Mouse (Mus musculus) regulatory T cell (primary cell): Measurements from ENCODE around the gene Eid1.

Experiments used
- in situ Hi-C: fragments of 300-600 bp; cut with MboI, MseI; formaldehyde crosslinking; loops from one replicate; pipeline ENCODE4 v1.15.1; 2025; ENCODE audit warnings: high pct_unique_total_duplicates

Eid1 gene

DNA sequence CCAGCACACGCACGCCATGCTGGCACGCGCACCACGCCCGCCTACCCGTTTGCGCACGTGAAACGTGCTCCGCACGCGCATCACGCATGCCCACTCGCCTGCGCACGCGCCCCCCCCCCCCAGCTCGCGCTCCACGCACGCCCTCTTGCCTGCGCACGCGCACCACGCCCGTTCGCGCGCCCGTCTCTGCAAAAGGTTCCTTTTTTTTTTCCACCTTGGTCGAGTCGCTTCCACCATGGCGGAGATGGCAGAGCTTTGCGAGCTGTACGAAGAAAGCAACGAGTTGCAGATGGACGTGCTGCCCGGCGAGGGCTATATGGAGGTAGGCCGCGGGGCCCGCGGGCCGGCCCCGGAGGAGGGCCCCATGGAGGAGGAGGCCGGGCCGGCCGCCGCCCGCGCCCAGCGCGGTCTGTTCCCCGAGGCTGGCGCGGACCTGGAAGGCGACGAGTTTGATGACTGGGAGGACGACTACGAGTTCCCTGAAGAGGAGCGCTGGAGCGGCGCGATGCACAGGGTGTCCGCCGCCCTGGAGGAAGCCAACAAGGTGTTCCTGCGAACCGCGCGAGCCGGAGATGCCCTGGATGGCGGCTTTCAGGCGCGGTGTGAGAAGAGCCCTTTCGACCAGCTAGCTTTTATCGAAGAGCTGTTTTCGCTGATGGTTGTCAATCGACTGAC, at the start of gene Eid1:
TSS of gene Eid1 (plus strand) at position 139 of the 675 bp plus-strand sequence.
- in situ Hi-C loops = loop anchor here (25.0 kb wide), 1 partner anchor 164 kb away; no protein-coding TSS in a partner anchor

DNA sequence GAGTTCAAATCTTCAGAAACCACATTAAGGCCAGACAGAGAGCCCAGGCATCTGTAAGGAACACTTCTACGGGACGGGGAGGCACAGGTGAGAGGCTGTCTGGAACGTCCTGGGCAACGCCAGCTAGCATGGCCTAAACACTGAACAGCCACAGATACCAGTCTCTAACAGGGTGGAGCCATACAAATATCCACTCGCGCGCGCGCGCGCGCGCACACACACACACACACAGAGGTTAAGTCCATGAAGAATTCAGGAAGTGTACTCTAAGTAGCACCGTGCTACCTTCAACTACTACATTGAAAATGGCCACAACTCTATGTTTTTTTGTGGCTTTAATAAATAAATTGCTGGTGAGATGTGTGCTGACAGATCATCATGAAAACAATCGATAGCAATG, 49.7 kb upstream of the Eid1 start:
- in situ Hi-C loops = no loop called here

GRCm38 (mm10) chr2:125624127-125624685, 48.7 kb upstream of the Eid1 start:
- in situ Hi-C loops = no loop called here

- in situ Hi-C loops = no loop called here
Observed at GRCm38 (mm10) chr2:125624837-125625351, 48.0 kb upstream of the Eid1 start, which contains the start of gene Cep152. Cep152 (minus strand) TSS chr2:125625113.

GRCm38 (mm10) chr2:125626536-125626935, 46.4 kb upstream of the Eid1 start:
- in situ Hi-C loops = no loop called here

DNA sequence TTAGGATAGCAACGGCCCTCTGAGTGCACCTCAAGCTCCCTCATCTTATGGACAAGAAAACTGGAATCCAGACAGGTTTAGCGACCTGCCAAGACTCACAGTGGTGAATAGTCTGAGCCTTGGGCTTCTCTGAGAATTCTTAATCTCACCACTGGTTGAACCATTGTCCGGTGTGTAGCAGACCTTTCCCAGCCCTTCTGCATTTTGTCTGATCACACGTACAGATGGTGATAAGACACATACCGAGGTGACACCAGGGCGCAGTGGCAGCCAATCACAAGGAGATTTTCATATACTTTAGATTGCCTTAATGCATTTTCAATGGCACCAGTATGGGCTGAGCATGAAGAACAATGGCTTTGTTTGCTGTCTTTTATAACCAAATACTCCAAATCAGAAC, 44.4 kb upstream of the Eid1 start:
- in situ Hi-C loops = no loop called here

GRCm38 (mm10) chr2:125630010-125630409, 42.9 kb upstream of the Eid1 start:
- in situ Hi-C loops = no loop called here

- in situ Hi-C loops = no loop called here
Observed at GRCm38 (mm10) chr2:125637331-125637730, 35.6 kb upstream of the Eid1 start.

- in situ Hi-C loops = no loop called here
Observed at GRCm38 (mm10) chr2:125644912-125645311, 28.0 kb upstream of the Eid1 start.

DNA sequence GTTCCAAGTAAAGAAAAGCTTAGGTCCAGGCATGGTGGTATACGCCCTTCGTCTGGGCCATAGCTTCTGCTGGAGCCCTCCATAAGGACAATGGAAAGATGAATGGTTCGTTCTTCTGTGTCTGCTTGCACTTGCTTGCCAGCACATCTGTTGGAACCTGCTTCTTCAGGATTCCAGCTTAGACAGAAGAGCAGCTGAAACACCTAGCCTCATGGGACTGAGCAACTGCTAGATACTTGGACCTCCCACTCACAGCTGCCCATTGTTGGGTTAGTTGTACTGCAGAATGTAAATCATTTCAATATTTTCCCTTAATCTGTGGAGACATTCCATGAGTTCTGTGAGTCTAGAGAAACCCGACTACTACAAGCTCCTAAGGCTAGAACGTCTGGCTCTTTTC, 22.9 kb upstream of the Eid1 start:
- in situ Hi-C loops = loop anchor here (10.0 to 25.0 kb wide), 2 partner anchors 187 to 385 kb away; partner anchors contain the start of gene Fgf7

DNA sequence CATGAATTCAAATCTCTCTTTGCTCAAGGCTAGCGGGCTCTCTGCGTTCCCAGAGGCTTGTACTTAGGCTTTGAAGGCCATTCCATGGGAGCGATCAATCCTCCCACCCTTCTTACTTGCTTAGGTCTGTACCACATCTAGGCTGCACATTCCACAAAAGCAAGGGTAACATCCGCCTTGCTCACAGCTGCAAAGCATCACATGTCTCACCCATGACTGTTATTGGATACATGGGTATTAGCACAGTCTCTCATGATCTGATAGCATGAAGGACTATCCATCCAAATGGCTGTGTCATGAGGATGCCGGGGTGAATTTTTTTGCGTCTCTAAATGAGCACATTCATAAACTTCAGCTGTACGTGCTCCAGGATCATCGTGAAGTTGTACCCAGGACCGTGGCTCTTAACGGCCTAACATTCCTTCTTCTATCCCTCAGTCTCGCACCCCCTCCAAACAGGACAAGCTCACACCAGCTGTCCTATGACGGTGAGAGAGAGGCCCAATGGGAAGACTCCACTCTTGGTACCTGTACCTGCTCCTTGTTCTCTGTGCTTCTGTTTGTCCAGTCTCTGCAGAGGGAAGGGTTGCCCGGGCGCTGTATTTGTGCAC, 22.0 kb upstream of the Eid1 start:
- in situ Hi-C loops = loop anchor here (10.0 to 25.0 kb wide), 2 partner anchors 186 to 384 kb away; partner anchors contain the start of gene Fgf7

GRCm38 (mm10) chr2:125651563-125651962, 21.3 kb upstream of the Eid1 start:
- in situ Hi-C loops = loop anchor here (10.0 to 25.0 kb wide), 2 partner anchors 186 to 383 kb away; partner anchors contain the start of gene Fgf7

GRCm38 (mm10) chr2:125653286-125653685, 19.6 kb upstream of the Eid1 start:
- in situ Hi-C loops = loop anchor here (10.0 to 25.0 kb wide), 2 partner anchors 184 to 382 kb away; partner anchors contain the start of gene Fgf7

GRCm38 (mm10) chr2:125655391-125655790, 17.5 kb upstream of the Eid1 start:
- in situ Hi-C loops = loop anchor here (5.0 to 25.0 kb wide), 3 partner anchors 72 to 379 kb away; partner anchors contain the start of gene Fgf7

GRCm38 (mm10) chr2:125659823-125660536, 12.9 kb upstream of the Eid1 start:
- in situ Hi-C loops = loop anchor here (5.0 to 25.0 kb wide), 3 partner anchors 67 to 375 kb away; partner anchors contain the start of gene Fgf7

- in situ Hi-C loops = loop anchor here (25.0 kb wide), 1 partner anchor 177 kb away; no protein-coding TSS in a partner anchor
Observed at GRCm38 (mm10) chr2:125660537-125661130, 12.3 kb upstream of the Eid1 start.

DNA sequence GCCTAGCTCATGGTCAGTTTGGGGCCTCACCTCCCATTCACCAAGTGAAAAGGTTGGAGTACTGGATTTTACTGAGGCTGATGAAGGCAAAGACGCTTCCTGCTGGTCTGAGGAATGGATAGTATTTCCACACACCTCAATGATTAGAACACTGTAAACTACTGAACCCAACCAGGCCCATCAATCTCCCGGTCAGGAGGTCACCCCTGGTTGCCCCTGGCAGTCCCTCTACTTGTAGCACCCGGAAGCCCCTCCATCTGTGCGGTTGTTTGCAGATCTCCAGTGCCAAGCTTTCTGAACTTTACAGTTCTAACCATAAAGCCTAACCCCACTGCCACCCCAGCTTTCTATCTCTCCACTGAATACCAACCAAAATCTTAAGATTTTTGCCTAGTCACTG, 11.7 kb upstream of the Eid1 start:
- in situ Hi-C loops = loop anchor here (25.0 kb wide), 1 partner anchor 176 kb away; no protein-coding TSS in a partner anchor

DNA sequence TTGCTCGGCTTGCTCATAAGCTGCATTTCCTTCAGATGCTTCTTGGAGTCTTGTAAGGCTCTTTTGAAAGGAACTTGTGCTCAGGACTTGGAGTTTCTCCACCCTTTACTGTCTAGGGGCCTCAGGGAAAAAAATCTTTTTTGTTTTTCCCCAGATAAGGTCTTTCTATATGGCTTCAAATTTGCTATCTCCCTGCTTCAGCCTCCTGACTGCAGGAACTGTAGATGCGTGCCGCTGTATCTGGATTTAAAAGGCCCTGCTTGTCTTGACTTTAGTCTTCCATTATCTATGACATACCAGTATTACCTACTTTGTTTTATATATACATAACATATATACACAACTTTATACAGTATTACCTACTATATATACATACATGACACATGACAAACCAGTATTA, 10.4 kb upstream of the Eid1 start:
- in situ Hi-C loops = loop anchor here (25.0 kb wide), 1 partner anchor 175 kb away; no protein-coding TSS in a partner anchor

DNA sequence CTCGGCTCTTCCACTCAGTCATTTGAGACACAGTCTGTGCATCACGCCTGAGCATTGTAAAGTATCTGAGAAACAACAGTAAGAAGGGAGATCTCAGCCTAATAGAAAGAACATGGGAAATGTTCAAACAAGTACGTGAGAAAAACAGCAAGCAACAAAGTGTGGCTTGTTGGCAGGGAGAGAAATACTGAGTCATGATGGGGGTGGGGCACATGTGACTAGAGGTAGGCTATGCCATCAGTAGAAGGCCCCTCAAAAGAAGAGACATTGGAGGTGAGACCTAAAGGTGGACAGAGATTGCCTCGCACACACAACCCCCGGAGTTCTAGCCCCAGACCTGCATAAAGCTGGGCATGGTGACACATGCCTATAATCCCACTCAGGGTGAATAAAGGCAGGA, 7.7 kb upstream of the Eid1 start:
- in situ Hi-C loops = loop anchor here (25.0 kb wide), 1 partner anchor 172 kb away; no protein-coding TSS in a partner anchor

DNA sequence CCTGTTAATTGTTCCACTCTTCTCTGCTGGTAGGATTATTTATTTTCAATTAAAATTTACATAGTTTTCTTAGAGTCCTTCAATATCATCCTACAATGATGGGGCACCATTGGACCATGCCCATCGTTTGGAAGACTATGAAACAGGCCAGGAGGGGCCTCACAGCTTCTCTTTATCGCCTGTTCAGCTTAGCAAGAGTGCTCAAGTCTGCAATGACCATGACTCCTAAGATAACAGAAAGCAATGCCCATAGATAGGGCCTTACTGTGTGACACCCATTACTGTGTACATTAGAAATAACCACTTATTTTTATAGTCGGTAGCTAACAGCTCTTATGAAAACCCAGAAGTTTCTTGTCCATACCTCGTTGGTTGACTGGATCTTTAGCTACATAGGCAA, 7.0 kb upstream of the Eid1 start:
- in situ Hi-C loops = loop anchor here (25.0 kb wide), 1 partner anchor 171 kb away; no protein-coding TSS in a partner anchor

- in situ Hi-C loops = loop anchor here (25.0 kb wide), 1 partner anchor 171 kb away; no protein-coding TSS in a partner anchor
Observed at GRCm38 (mm10) chr2:125666668-125667067, 6.2 kb upstream of the Eid1 start.
